Mouse (Mus musculus) embryonic facial prominence, embryonic 12.5 days (tissue): Measurements from ENCODE around the gene Kcp. TPM values are rescaled to one million over a fixed set of nuclear protein-coding genes. Genes with fewer than 3 reads are reported as not detected.

ENCODE experiments used
- ATAC-seq: fragments of 200-750 bp; cut with Nextera tagmentation; 2 replicates; pipeline ENCODE4 v1.8.0; 2017; ENCODE audit not compliant: insufficient number of reproducible peaks, insufficient read depth, low FRiP score, low TSS enrichment
- H3K27ac ChIP-seq: fragments of 300-500 bp; sonication (generic); 2 replicates; pipeline ENCODE4 v1.5.1; 2016; ENCODE audit warnings: mild to moderate bottlenecking
- H3K27me3 ChIP-seq: fragments of 300-500 bp; sonication (generic); 2 replicates; pipeline ENCODE4 v1.6.1; 2016; ENCODE audit warnings: mild to moderate bottlenecking, moderate library complexity
- H3K36me3 ChIP-seq: fragments of 300-500 bp; sonication (generic); 2 replicates; pipeline ENCODE4 v1.6.1; 2016; ENCODE audit warnings: mild to moderate bottlenecking
- H3K4me1 ChIP-seq: fragments of 300-500 bp; sonication (generic); 2 replicates; pipeline ENCODE4 v1.6.1; 2016
- H3K4me2 ChIP-seq: fragments of 300-500 bp; sonication (generic); replicated peaks from 2 replicates; pipeline ENCODE4 v1.6.1; 2016; ENCODE audit warnings: mild to moderate bottlenecking, moderate library complexity
- H3K4me3 ChIP-seq: fragments of 300-500 bp; sonication (generic); 2 replicates; pipeline ENCODE4 v1.5.1; 2016; ENCODE audit warnings: mild to moderate bottlenecking
- H3K9ac ChIP-seq: fragments of 300-500 bp; sonication (generic); 2 replicates; pipeline ENCODE4 v1.6.1; 2016; ENCODE audit warnings: mild to moderate bottlenecking, moderate library complexity
- H3K9me3 ChIP-seq: fragments of 300-500 bp; sonication (generic); 2 replicates; pipeline ENCODE4 v1.6.1; 2016; ENCODE audit warnings: mild to moderate bottlenecking, moderate library complexity
- WGBS: fragments of 180-500 bp; shearing (Covaris S2); methylation state at CpG from one replicate; pipeline ENCODE4 v1.1.7; 2016; 5-methylcytosine and 5-hydroxymethylcytosine counted together
- polyA plus RNA-seq: library from polyadenylated mRNA; unstranded; fragments of >200 nt; fragmentation: Nextera tagmentation; extraction: Ambion mirVana; gene quantifications from 2 replicates; pipeline ENCODE4 v1.2.1, GENCODE M21; 2016

Kcp gene
- polyA plus RNA-seq, 1 experiment from 2014 or later: 40.6 TPM

GRCm38 (mm10) chr6:29484716-29485559, 22.8 kb downstream of the Kcp start:
- no peak overlapping the region for H3K27ac ChIP-seq
- H3K9me3 ChIP-seq: no peaks in the 10 kb centered on the region
- H3K27me3 ChIP-seq: peaks cover 11% of the 10 kb centered on the region
- WGBS: 8% methylated on average over 26 of the region's 26 CpGs
- H3K36me3 ChIP-seq: peaks cover 26% of the 10 kb centered on the region; the same call in 1 of the 2 replicates
- H3K4me2 ChIP-seq: peak overlapping the region; percentile 60
- 0 out of 2 replicates have a peak, but pooled peaks cover 6% of the 10 kb centered on the region for H3K4me1 ChIP-seq
- H3K4me3 ChIP-seq: peak overlapping the region; percentile 29
- H3K9ac ChIP-seq: peak overlapping the region; percentile 21
- peak; percentile 30 for ATAC-seq

- 0 out of 2 replicates have a peak, but pooled peaks cover 6% of the 10 kb centered on the region for H3K4me1 ChIP-seq
- H3K27ac ChIP-seq: no peak overlapping the region
- whole genome bisulfite sequencing: 91% methylated on average over 13 of the region's 13 CpGs
- peaks cover 19% of the 10 kb centered on the region; the same call in 1 of the 2 replicates for H3K36me3 ChIP-seq
- peaks cover 11% of the 10 kb centered on the region for H3K27me3 ChIP-seq
- no peak for ATAC-seq
- H3K9ac ChIP-seq: no peak overlapping the region
- no peak overlapping the region for H3K4me2 ChIP-seq
- H3K4me3 ChIP-seq: no peak overlapping the region
- H3K9me3 ChIP-seq: no peaks in the 10 kb centered on the region
Measured at GRCm38 (mm10) chr6:29482691-29483090, 25.1 kb downstream of the Kcp start.

GRCm38 (mm10) chr6:29474736-29475135, 33.0 kb downstream of the Kcp start:
- Histone ChIP-seq H3K4me1 (no peaks in the 10 kb centered on the region), H3K27me3 (no peaks in the 10 kb centered on the region), H3K9me3 (no peaks in the 10 kb centered on the region), H3K27ac (no peak overlapping the region), H3K9ac (no peak overlapping the region), H3K4me3 (no peak overlapping the region), H3K36me3 (peaks cover 19% of the 10 kb centered on the region), H3K4me2 (no peak overlapping the region)
- no peak for ATAC-seq
- 54% methylated on average over 2 of the region's 2 CpGs for WGBS

GRCm38 (mm10) chr6:29473941-29474691, 33.6 kb downstream of the Kcp start:
- 3% methylated on average over 33 of the region's 33 CpGs for WGBS
- peak overlapping the region; percentile 35; the same call in 1 of the 2 replicates for H3K9ac ChIP-seq
- no peaks in the 10 kb centered on the region for H3K27me3 ChIP-seq
- no peaks in the 10 kb centered on the region for H3K4me1 ChIP-seq
- peak overlapping the region; percentile 35 for H3K4me3 ChIP-seq
- peak overlapping the region; percentile 55 for H3K4me2 ChIP-seq
- peaks cover 20% of the 10 kb centered on the region for H3K36me3 ChIP-seq
- no peaks in the 10 kb centered on the region for H3K9me3 ChIP-seq
- peak; percentile 91 for ATAC-seq
- no peak overlapping the region for H3K27ac ChIP-seq

GRCm38 (mm10) chr6:29471137-29471536, 36.6 kb downstream of the Kcp start, which contains the start of gene Atp6v1fnb:
TSS of gene Atp6v1fnb (plus strand) at chr6:29471437.
- Histone ChIP-seq H3K9ac (no peak within 1 kb of the TSS; the same call in 1 of the 2 replicates), H3K27ac (no peak within 1 kb of the TSS), H3K4me2 (no peak within 1 kb of the TSS), H3K4me1 (peaks cover 9% of the 10 kb centered on the region), H3K9me3 (no peaks in the 10 kb centered on the region), H3K27me3 (no peaks in the 10 kb centered on the region), H3K36me3 (peaks cover 20% of the 10 kb centered on the region), H3K4me3 (no peak within 1 kb of the TSS)
- WGBS: 93% methylated on average over 4 of the region's 4 CpGs
- ATAC-seq: no peak

GRCm38 (mm10) chr6:29468851-29469250, 38.9 kb downstream of the Kcp start:
- peak overlapping the region; percentile 74; the same call in 1 of the 2 replicates for H3K4me3 ChIP-seq
- 85% methylated on average over 3 of the region's 3 CpGs for WGBS

GRCm38 (mm10) chr6:29467583-29468354, 40.0 kb downstream of the Kcp start, which contains the start of gene Atp6v1f:
TSS of gene Atp6v1f (plus strand) at chr6:29467718.
- H3K9ac ChIP-seq: peak within 1 kb of the TSS; percentile 70
- peaks cover 9% of the 10 kb centered on the region for H3K4me1 ChIP-seq
- peak; percentile 85 for ATAC-seq
- no peaks in the 10 kb centered on the region for H3K9me3 ChIP-seq
- 0 out of 2 replicates have a peak within 1 kb of the TSS, but pooled peaks have one; percentile 54 for H3K27ac ChIP-seq
- no peaks in the 10 kb centered on the region for H3K27me3 ChIP-seq
- H3K36me3 ChIP-seq: peaks cover 20% of the 10 kb centered on the region
- peak within 1 kb of the TSS; percentile 74 for H3K4me3 ChIP-seq
- WGBS: under 1% methylated on average over 39 of the region's 39 CpGs
- peak within 1 kb of the TSS; percentile 75 for H3K4me2 ChIP-seq

More at GRCm38 (mm10) chr6:29468851-29469250, 38.9 kb downstream of the Kcp start:
- Histone ChIP-seq H3K9ac (no peak overlapping the region), H3K4me1 (peaks cover 9% of the 10 kb centered on the region), H3K27ac (no peak overlapping the region), H3K36me3 (peaks cover 20% of the 10 kb centered on the region), H3K27me3 (no peaks in the 10 kb centered on the region), H3K9me3 (no peaks in the 10 kb centered on the region), H3K4me2 (peak overlapping the region; percentile 75)
- ATAC-seq: no peak

GRCm38 (mm10) chr6:29463388-29463787, 44.4 kb downstream of the Kcp start:
- Histone ChIP-seq H3K4me3 (no peak overlapping the region), H3K27me3 (no peaks in the 10 kb centered on the region), H3K4me1 (peaks cover 3% of the 10 kb centered on the region), H3K9me3 (no peaks in the 10 kb centered on the region), H3K36me3 (peaks cover 21% of the 10 kb centered on the region), H3K9ac (no peak overlapping the region), H3K27ac (no peak overlapping the region), H3K4me2 (no peak overlapping the region)
- no peak for ATAC-seq
- 72% methylated on average over 3 of the region's 3 CpGs for WGBS

GRCm38 (mm10) chr6:29461502-29461901, 46.2 kb downstream of the Kcp start:
- no peaks in the 10 kb centered on the region for H3K4me1 ChIP-seq
- H3K4me3 ChIP-seq: no peak overlapping the region
- H3K9ac ChIP-seq: no peak overlapping the region
- no peak overlapping the region for H3K4me2 ChIP-seq
- H3K36me3 ChIP-seq: peaks cover 37% of the 10 kb centered on the region
- no peaks in the 10 kb centered on the region for H3K27me3 ChIP-seq
- ATAC-seq: no peak
- H3K9me3 ChIP-seq: no peaks in the 10 kb centered on the region
- no peak overlapping the region for H3K27ac ChIP-seq
- WGBS: 60% methylated on average over 7 of the region's 7 CpGs

- Histone ChIP-seq H3K4me2 (no peak overlapping the region), H3K27me3 (no peaks in the 10 kb centered on the region), H3K36me3 (peaks cover 72% of the 10 kb centered on the region), H3K27ac (no peak overlapping the region), H3K4me1 (no peaks in the 10 kb centered on the region), H3K9ac (no peak overlapping the region), H3K9me3 (no peaks in the 10 kb centered on the region), H3K4me3 (no peak overlapping the region)
- 95% methylated on average over 6 of the region's 6 CpGs for WGBS
- no peak for ATAC-seq
Measured at GRCm38 (mm10) chr6:29450667-29451066, 57.1 kb downstream of the Kcp start.

- Histone ChIP-seq H3K4me2 (no peak overlapping the region), H3K27ac (no peak overlapping the region), H3K4me1 (no peaks in the 10 kb centered on the region), H3K9me3 (no peaks in the 10 kb centered on the region), H3K9ac (no peak overlapping the region), H3K36me3 (peaks cover 70% of the 10 kb centered on the region), H3K27me3 (no peaks in the 10 kb centered on the region), H3K4me3 (no peak overlapping the region)
- 27% methylated on average over 4 of the region's 4 CpGs for WGBS
- ATAC-seq: no peak
Measured at GRCm38 (mm10) chr6:29449858-29450257, 57.9 kb downstream of the Kcp start.
